ENCODE assay signal across 9 mouse cellular contexts in the genomic region with DNA sequence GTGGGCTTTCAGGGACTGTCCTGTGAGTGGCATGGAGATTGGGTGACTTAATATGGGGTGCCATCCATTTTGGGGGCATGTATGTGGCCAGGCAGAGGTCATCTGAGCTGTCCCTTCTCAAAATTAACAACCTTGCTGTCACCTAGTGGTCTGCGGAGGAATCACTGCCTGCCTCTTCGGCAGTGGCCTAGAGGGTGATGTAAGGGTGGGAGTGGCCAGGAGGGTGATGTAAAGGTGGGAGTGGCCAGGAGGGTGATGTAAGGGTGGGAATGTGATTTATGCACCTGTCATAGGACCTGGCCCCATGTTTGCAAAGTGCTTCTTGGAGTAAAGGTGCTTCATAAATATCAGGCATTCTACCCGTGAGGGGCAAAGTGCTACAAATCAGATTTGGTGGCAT.
DNase-seq lines count a peak whose midpoint lies in the region; ATAC-seq lines count a peak whose summit lies in the region.
"Had no signal": no experiment of that assay in that cellular context is flagged by ENCODE, and none has a peak within 500 bp of the region (broad histone marks: within the 10 kb centered on the region; RNA-seq: fewer than 3 reads in every experiment).

No protein-coding gene starts in this region.

- no peak overlapping the region for H3K9ac ChIP-seq in kidney, embryonic 14.5 days (ENCODE audit: low read depth, low read length)

- ATAC-seq in kidney, embryonic 14.5 days (ENCODE audit: low FRiP score, low TSS enrichment): peak; percentile 75
- peak; percentile 78 to 84 for ATAC-seq in hematopoietic stem cell, adult 5-6 weeks (replicated peaks in 1 of 2; ENCODE audit: insufficient read depth in 1 of 2, low FRiP score in 2 of 2, low TSS enrichment in 1 of 2, low read depth in 1 of 2, poor library complexity in 2 of 2, severe bottlenecking in 2 of 2)

- H3K27ac ChIP-seq in kidney, embryonic 14.5 days (ENCODE audit: low read depth, low read length): no peak overlapping the region

- no peaks in the 10 kb centered on the region for H3K27me3 ChIP-seq in kidney, embryonic 14.5 days (ENCODE audit: control insufficient read depth, insufficient read depth, low read length)

- H3K36me3 ChIP-seq in kidney, embryonic 14.5 days (ENCODE audit: control insufficient read depth, insufficient read depth, low read length): peaks cover 9% of the 10 kb centered on the region; the same call in 1 of the 2 replicates

- no peak overlapping the region for H3K4me2 ChIP-seq in kidney, embryonic 14.5 days (replicated peaks; ENCODE audit: low read depth, low read length)

- 28% methylated on average over 3 of the region's 3 CpGs for WGBS in kidney, embryonic 14.5 days

- no peaks in the 10 kb centered on the region for H3K9me3 ChIP-seq in kidney, embryonic 14.5 days (ENCODE audit: control insufficient read depth, low read length)

- no peaks in the 10 kb centered on the region; the same call in 1 of the 2 replicates for H3K4me1 ChIP-seq in kidney, embryonic 14.5 days (ENCODE audit: control insufficient read depth, insufficient read depth, low read length)

- no peak for DNase-seq in kidney, adult 11 months
- DNase-seq in T-cell, adult 2 months (ENCODE audit: low spot score): peak; percentile 5
- peak; percentile 14 for DNase-seq in lung, postnatal 36 days
- DNase-seq in urinary bladder, postnatal 10 days (ENCODE audit: low spot score): no peak
- no peak for DNase-seq in spleen, postnatal 14 days (ENCODE audit: low spot score in 2 of 2)
- no peak for DNase-seq in adrenal gland, postnatal 4 days (ENCODE audit: low spot score in 2 of 2)

- no peak overlapping the region for H3K4me3 ChIP-seq in kidney, embryonic 14.5 days (ENCODE audit: low read length)
- H3K4me3 ChIP-seq: myocyte had no signal

Comparison
In these comparisons a context has a peak if more than half of its experiments do, and no peak if none do; other contexts are left out.
1. DNase-seq: peak in T-cell, adult 2 months (single experiment) and lung, postnatal 36 days (single experiment); none in kidney, adult 11 months (single experiment), urinary bladder, postnatal 10 days (single experiment), spleen, postnatal 14 days (0 of 2) and adrenal gland, postnatal 4 days (0 of 2).